Mouse (Mus musculus): ENCODE measurements around the gene Pla2g2f.

The Pla2g2f gene

DNA sequence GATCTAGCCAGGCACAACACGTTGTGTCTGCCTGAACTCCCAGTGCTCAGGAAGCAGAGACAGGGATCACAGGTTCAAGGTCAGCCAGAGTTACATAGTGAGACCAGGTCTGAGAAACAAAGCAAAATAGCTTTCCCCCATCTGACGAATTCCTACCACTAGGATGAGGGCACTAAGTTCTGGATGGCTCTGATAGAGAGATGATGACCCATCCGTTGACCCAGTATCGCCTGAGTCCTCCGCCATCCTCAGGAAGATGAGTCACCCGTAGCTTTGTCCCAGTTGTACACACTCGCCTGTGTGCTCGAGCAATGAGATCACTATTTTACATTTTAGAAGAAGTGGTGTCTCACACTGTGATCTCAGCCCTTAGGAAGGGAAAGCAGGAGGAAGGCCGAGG is 4.8 kb upstream of the Pla2g2f start:
- no peak for DNase-seq (ENCODE audit: low read depth, low spot score)

- DNase-seq (ENCODE audit: low read depth, low spot score) = no peak
Observed at GRCm38 (mm10) chr4:138755983-138756382, 1.4 kb downstream of the Pla2g2f start.

DNA sequence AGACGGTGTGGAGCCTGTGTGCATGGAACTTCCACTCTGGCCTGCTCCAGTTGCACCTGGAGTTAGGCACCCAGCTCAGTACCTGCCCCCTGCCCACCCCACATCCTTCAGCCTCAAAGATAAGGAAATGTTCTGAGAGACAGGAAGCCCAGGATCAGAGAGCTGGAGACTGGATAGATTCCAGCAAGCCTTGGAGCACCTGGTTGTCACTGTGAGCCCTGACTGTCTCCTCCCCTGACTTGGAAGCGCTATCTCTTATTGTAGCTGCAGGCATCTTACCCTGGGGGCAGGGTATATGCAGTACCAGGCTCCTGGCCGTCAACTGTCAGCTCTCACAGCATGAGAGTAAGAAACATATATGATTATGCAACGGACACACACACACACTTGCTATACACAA is 2.0 kb downstream of the Pla2g2f start:
- DNase-seq (ENCODE audit: low read depth, low spot score) = no peak

DNA sequence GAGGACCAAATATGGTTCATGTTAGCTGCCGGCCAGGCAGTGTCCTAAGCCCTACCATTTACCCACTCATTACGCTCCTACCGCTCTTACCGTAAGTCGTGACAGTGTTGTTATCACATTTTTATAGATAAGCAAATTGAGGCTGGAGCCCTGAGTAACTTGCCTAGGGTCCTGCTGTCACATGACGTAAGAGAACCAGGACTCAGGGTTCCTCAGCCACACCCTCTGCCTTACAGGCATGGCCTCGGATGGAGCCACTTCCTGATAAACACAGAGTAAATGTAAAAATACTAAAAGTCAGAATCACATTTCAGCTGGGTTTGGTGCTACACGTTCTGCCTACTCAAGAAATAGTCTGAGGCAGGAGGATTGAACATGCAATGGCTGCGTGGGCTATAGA is 3.0 kb downstream of the Pla2g2f start:
- DNase-seq (ENCODE audit: low read depth, low spot score) = no peak

DNA sequence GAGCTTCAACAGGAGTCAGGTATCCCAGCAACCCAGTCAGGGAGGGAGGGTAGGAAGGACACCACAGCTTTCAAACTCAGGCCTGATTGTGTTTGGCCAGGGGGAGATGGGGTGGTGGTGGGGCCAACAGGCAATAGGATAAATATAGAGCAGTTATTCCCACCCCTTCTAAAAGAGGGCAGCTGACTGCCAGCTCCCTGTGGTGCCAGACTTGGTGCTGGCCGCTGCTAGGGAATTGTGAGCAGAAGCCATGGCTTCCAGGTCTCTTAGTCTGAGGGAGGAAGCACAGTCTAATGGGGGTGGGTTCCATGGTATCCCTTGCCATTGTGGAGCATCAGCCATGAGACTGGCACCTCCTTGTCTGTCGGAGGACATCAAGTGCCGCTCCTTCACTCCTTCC is 3.8 kb downstream of the Pla2g2f start:
- DNase-seq (ENCODE audit: low read depth, low spot score) = no peak

DNA sequence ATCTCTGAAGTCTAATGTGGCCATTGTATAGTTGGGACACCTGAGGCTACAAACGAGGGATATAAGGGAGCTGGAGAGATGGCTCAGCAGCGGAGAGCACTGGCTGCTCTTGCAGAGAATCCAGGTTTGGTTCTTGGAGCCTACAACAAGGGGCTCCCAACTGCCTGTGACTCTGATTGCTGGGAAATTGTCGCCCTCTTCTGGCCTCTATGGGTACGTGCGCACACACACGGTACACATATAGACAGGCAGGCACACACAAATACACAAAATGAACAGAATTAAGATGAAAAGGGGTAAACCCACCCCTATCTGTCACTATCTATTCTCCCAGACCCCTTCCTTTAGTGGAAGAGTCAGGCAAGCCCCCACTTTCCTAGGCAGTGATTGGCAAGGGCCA is 4.8 kb downstream of the Pla2g2f start:
- no peak for DNase-seq (ENCODE audit: low read depth, low spot score)

DNA sequence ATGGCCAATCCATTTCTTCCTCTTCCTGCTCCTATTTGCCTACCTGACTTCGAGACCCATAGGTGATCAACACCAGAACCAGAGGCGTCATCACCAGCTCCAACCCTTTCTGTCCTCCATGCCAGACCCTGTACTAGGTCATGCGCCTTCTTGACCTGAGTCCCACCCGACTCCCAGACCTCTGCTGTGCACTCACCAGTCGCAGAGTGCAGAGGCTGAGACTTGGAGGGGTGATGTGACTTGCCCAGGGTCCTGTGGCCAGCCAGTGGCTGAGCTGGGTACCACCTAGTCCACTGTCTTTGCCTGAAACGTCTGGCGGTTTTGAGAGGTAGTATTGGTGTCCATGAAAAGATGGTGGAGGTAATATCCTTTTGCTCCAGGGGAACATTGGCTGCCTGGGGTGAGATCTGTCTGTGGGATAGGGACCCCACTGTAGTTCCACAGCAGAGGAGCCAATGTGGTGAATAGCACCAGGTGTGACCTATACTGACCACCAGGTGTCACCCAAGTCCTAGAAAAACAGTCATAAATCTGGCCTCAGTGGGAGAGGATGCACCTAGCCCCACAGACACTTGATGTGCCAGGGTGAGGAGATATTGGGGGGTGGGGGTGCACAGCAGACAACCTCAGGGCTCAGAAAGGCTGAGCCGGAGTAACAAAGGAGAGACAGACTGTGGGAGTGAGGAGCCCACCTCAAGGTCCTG is 8.9 kb downstream of the Pla2g2f start:
- no peak for DNase-seq (ENCODE audit: low read depth, low spot score)

DNA sequence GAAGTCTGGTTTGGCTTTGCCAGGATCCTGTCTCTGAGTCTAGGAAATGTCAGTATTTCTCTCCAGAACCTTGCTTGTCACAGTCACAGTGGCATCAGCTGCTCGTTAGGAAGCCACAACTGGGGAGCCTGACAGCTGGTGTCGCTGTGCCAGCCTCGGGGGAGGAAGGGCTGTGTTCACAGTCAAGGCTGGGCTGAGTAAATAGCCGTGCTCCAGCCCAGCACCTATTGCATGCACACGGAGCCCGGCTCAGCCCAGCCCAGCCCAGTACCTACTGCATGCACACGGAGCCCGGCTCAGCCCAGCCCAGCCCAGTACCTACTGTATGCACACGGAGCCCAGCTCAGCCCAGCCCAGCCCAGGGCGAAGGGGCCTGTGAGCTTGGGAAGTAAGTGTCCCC is 9.6 kb downstream of the Pla2g2f start:
- DNase-seq (ENCODE audit: low read depth, low spot score) = no peak

DNA sequence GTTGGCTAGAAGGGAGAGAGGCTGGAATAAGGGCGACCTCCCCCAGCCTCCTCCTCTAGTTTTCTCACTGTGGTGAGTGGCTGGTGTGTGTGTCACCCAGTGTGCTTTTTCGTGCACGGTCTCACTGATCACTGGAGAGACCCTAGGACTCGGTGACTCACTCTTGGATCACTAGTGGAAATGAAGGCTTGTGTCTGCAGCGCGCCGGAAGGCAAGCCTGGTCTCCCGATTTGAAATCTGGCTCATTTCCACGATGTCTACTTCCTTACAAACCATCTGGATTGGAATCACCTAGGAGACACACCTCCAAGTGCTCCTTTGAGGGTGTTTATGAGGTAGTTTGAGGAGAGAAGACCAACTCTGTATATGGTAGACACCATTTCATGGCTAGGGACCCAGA is 10.6 kb downstream of the Pla2g2f start:
- DNase-seq (ENCODE audit: low read depth, low spot score) = no peak

- no peak for DNase-seq (ENCODE audit: low read depth, low spot score)
Observed at GRCm38 (mm10) chr4:138745884-138746283, 11.5 kb downstream of the Pla2g2f start.

DNA sequence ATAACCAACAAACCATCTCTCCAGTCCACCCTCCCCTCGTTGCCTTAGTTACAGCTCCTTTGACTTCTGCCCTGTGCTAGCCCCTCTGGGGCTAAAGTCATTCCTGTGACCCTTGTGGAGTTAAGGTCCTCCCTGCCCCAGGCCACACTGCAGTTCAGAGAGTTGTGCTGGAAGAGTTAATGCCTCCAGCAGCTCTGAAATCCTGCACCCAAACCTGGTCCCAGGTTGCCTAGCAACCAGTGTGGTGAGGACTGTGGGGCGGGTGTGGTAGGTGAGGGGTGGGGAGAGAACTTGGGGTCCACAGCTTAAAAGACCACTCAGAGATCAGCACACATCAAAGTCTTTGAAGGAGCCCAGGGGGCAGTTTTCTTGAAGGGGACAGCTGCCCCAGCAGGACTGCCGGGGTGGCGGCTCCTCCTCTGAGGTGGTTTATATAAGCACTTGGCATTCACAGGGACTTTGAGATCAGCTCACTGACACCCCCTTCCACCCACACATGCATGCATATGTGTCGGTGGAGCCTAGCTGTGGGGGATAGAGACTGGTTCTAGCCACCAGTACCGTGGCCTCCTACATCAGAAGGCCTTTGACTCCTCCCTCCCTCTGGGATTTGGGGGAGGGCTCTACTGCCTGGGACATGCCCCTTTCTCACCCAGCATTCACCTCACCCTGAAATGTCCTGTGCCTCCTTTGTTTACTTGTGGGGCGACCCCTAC is 18.1 kb downstream of the Pla2g2f start:
- no peak for DNase-seq (ENCODE audit: low read depth, low spot score)

GRCm38 (mm10) chr4:138737031-138737430 is 20.4 kb downstream of the Pla2g2f start, which contains the start of gene Ubxn10:
Ubxn10 (minus strand) TSS chr4:138737167.
- DNase-seq (ENCODE audit: low read depth, low spot score) = no peak

GRCm38 (mm10) chr4:138734863-138735262 is 22.6 kb downstream of the Pla2g2f start:
- DNase-seq (ENCODE audit: low read depth, low spot score) = no peak

- no peak for DNase-seq (ENCODE audit: low read depth, low spot score)
Observed at GRCm38 (mm10) chr4:138734105-138734504, 23.3 kb downstream of the Pla2g2f start.

- no peak for DNase-seq (ENCODE audit: low read depth, low spot score)
Observed at GRCm38 (mm10) chr4:138729018-138729703, 28.3 kb downstream of the Pla2g2f start.

DNA sequence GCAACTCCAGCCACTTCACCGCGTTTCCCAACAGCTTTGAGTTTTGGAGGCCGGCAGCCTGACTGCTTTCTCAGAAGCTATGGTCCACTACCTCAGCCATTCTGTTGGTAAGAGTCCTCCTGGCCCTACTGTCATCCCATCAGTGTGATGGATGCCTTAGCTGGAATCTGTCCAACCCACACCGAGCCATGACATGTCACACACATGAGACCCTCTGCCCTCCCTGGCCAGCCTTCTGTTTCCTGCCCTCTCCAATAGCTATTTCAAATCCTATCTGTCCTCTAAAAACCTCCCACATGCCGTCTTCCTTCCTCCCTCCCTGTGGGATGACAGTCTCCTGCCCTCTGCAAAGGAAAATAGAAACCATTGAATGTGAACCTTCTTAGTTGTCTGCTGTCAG is 31.7 kb downstream of the Pla2g2f start:
- DNase-seq (ENCODE audit: low read depth, low spot score) = no peak

DNA sequence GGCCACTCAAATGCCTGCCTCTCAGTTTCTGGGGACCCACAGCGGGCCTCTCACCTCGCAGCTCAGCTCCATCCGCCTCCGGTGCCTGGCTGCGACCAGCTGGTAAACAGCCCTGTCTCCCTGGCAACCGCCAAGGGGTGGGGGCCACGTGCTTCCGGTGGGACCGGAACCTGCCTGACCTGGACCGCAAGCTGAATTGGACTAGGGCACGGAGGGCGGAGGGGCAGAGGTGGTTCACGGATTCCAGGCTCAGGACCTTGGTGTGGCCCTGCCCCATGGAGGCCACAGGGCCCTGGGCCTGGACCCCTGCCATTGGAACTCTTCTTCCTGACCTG is 32.3 kb downstream of the Pla2g2f start:
- DNase-seq (ENCODE audit: low read depth, low spot score) = no peak

DNA sequence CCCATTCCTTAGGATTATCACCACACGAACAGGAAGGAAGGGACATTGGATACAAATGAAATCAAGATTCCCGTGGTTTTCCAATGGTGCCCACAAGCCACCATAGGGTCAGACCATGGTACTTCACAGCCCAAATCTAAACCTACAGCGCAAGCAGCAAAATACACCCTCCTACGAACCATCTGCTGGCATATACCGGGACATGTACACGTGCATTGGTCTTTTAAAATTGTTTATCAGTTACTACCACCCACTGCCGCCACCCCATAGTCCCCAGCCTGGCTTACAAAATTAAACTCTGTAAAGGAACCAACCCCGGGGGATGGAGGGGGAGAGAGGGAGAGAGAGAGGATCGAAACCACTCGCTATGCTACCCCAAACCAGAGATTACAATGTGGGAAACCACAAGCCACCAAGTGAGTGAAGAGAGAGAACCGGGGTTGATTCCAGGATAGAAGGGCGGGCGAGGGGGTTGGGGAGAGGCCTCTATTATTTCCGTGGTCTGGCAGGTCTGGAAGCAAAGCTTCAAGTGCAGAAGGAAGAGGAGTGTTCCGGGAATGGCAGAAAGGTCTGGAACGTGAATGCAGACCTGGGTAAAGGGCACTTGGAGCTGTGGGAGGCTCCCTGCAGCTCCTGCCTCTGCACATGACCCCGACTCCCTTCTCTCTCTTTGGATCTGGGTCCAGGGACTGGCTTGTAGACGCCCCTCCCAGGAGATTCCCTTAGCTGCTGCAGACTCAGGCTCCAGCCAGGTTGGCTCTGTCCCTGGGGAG is 32.9 kb downstream of the Pla2g2f start, which contains the start of gene Pla2g2c:
Gene Pla2g2c, plus strand, starts transcription at position 439 of the 773 bp plus-strand sequence.
- peak; percentile 90 for DNase-seq (ENCODE audit: low read depth, low spot score)

DNA sequence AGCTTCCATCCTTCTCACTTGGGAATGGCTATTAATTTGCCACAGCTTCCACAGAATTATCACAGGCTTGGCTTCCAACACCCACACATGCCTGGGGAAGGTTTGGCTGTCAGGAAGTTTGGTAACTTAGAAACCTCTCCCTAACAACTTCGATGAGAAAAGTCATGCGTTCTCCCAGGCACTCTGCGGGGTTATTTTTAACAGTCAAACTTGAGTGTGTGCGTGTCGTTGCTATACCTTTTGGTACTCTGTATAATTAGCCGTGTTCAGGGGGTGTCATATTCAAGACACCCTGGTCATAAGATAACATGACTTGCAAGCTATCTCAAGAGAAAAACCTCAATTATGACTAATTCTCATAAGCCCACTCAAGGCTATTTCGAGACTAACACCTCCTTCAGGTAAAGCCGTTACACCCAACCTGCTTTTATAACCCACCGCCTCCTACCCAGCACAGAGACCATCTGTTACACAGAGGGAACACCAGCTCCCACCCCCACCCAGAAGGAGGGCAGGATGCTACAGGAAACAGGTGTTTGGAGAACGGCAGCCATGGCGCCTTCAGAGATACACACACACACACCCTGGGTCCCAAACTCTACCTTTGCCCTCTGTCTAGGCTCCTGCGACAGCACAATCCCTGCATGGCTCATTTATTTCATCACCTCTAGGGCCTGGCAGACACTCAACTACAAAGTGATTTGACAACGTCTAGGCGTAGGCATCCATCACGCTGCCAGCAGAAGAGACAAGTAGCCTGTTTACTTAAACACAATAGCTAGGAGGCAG is 33.7 kb downstream of the Pla2g2f start:
- peak; percentile 96 for DNase-seq (ENCODE audit: low read depth, low spot score)

DNA sequence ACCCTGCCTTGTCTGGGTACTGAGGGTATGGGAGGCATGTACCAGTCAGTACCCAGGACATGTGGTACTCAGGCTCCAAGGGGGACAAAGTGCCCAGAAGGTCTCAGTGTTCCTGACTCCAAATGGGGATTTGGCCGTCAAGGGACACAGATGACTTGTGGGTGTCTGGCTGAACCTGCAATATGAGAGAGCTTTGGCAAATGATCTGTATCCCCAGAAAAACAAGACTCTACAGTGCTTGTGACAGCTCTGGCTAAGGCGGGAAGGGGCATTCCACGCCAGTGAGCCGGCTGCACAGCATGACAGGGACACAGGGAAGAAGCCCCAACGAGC is 38.2 kb downstream of the Pla2g2f start:
- DNase-seq (ENCODE audit: low read depth, low spot score) = no peak

- no peak for DNase-seq (ENCODE audit: low read depth, low spot score)
Observed at GRCm38 (mm10) chr4:138718586-138719263, 38.7 kb downstream of the Pla2g2f start.
